Mouse (Mus musculus) cerebellum, postnatal 36 days (tissue): ENCODE results near the gene Ccl4.

ENCODE experiments used
- DNase-seq, 2 experiments: peaks; one replicate each; pipeline ENCODE4 v3.0.0; 2021 to 2022; ENCODE audit warnings: mixed read lengths in 2 of 2

Ccl4 gene

DNA sequence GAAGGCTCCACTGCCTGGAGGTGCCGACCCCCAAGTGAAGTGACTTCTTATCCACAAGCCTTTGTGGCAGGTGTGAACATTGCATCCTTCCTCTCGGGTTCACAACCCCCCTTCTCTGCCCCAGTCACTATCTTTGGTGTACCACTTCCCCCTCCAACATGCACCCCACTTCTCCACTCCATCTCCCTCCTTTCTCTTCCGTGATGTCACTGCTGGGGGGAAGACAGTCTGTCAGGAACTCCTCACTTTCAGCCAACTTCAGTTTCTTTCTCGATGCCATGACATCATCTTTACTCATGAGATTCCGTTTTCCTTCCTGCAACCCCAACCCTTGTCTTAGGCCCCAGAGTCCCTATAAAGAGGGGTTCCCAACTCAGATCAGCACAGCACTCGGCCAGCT lies at the start of gene Ccl4:
Ccl4 (plus strand) TSS at position 381 of the 400 bp plus-strand sequence.
- no peak for DNase-seq

DNA sequence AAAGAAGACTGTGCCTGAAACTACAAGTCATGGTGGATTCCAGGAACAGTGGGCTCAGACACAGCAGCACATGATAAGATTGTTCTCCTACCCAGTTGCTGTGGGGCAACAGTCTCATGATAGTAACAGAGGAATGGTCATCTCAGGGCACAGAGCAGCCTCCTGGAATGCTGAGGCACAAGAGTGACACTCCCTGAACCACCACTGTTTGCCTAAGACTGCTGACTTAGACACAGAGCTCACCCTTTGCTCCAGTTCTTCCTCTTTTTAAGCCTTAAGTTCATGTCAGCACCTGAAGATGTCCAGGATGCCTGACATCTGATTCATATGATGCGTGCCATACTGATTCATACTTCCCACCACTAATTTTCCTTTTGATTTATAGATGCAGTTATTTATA lies 45.8 kb upstream of the Ccl4 start:
- no peak for DNase-seq

DNA sequence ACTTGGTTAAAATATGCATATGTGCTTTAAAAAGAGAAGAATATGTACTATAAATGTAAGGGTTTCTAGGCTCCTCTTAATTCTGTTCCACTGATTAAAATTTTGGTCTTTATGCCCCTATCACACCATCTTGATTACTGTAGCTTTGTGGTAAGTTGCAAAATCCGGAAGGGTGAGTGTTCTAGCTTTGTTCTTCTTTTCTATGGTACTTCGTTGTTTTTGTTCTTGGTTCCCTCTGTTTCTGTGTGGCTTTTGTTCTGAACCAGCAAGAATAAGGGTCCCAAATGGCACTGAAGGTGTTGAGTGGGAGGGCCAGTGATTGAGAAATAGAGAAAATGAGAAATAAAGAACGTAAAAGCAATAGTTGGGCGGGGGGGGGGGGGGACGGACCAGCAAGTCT lies 44.1 kb upstream of the Ccl4 start:
- DNase-seq = no peak

DNA sequence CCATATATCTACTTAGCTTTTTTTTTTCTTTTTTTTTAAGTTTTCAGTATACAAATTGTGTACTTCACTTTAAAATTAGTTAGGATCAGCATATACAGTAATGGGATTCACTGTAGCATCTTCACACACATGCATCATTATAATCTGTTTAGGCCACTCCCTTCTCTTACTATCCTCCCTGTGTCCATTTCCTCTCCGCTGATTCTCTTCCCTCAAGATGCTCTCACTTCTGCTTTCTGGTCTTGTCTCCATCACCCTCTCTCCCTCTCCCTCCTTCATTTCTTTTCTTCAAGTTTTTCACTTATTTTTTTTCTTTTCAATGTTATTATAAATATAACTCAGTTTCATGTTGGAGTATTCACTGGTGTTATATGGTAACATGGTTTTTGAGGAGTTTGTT lies 43.3 kb upstream of the Ccl4 start:
- no peak for DNase-seq

DNA sequence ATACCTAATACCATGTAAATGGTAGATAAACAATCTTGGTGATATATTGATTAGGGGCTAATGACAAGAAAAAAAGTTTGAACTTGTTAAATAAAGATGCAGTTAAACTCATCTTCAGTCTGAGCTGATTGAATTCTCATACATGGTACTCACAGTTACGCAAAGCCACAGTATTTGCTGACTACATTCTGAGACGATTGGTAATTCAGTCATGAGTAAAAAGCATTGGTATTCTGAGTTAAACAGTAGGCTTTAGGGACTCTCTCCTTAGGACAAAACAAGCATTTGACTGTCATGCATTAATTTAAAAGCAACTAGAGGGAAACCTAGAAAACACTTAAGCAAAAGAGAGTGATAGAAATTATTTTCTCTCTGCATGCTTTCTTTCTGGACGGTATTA lies 38.8 kb upstream of the Ccl4 start:
- DNase-seq = no peak

DNA sequence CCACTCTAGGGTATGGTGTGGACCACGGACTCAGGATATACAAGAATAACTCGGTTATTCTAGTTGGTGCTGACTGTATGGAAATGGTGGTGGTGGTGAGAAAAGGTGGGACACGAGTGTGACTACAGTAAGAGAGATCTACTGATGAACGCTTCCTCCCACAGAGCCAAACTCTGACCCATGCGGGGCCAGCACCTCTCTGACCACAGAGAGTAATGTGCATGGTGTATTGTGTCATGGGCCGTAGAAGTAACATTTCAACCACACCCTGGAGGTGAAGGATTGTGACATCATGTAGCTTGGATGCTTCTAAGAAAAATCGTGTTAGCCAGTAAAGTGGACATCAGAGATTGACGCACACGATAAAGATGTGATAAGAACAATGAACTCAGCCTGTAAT lies 33.6 kb upstream of the Ccl4 start:
- no peak for DNase-seq

DNA sequence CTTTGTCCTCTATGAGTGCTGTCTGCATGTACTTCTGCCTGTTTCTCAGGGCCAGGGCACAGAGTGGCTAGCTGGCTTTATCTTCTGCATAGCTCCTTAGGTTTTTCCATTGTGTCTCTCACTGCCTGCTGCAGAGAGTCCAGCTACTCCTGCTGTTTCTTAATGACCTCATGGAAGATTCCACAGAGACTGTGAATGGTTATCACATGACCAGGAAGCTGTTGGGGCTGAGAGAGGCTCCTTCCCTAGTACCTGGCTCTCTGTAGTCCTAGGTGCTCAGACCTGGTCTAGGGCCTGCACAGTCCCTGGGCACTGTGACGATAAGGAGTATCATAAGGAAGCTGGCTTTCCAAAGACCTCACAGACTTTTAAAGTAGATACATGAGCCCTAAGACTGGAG lies 31.8 kb upstream of the Ccl4 start:
- DNase-seq = no peak

DNA sequence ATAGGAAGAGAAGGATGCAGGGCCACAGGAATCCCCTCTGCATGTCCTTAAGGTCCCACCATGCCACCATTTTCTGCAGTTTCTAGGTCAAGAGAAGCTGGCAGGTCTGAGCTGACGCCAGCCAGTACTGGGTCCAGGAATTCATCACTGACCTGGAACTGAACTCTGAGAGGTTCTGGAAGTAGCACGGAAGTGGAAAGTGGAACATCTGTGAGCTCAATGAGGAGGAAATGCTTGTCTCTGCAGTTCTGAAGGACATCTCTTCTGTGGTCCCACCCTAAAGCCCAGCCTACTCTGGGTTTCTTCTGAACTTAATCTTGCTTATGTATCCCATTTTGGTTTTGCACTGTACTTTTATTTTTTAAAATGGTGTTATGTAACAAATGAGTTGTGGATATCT lies 31.3 kb upstream of the Ccl4 start:
- DNase-seq = no peak

DNA sequence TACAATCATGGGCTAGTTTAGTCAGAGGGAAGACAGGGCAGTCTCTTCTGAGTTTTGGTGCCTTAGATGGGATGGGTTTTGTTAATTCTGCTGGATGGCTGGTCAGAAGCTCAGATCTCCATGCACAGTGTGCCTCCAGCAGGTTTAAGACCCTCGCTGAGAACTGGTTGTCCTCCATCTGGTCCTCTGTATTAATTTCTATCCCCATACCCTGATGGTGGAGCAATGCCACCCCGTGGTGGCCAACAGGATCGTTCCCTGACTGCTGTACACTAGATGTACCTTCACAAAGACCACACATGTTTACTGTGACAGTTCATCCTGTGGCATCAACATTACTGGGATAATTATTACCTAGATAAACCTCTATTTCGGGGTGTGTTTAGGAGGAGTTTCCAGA lies 29.6 kb upstream of the Ccl4 start:
- DNase-seq = no peak

DNA sequence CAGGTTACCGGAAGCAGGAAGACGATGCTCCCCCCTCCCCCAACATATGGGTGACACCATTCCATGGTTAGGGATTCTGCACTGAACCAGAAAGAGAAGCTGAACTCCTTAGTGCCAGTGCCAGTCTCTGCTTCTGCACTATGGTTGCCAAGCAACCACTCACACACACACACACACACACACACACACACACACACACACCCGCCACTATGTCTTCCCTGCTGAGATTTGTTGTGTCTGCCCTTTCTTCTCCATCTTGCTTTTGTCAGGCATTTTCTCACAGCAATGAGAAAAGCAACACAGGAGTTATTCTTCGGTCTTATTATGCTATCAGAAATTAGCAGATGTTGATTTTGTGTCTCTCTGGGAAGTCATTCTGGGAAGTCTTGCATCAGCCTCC lies 28.0 kb upstream of the Ccl4 start:
- no peak for DNase-seq

DNA sequence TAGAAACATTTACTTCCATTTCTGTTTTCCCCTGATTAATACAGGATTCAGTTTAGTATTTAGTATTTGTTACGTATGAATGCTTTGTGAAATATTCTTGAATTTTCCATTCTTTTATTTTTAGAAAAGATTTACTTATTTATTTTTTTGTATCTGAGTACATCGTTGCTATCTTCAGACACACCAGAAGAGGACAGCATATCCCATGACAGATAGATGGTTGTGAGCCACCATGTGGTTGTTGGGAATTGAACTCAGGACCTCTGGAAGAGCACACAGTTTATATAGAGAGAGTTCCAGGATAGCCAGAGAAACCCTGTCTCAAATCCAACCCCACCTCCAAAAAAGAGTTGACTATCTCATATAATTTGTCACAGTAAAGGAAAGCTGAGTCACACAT lies 27.5 kb upstream of the Ccl4 start:
- DNase-seq = no peak

DNA sequence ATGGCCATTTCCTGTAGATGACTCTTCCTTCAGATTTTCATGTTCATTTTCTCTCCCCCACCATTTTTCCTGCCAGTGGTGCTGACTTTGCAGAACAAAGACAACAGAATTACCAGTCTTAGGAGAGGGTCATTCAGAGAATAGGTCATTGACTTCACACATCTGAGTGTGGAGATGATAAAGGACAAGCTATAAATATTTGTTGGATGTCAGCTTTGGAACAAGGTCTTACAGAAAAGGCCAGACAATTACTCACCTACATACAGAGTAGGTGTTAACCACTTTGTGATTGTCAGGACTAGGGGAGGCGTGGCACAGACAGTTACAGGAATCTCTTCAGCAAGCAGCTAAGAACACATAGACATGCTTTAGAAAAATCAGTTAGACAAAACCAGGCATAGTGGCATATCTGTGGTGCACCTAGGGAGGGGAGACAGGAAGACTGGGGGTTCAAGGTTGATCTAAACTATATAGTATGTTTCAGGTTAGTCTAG lies 25.6 kb upstream of the Ccl4 start:
- DNase-seq = no peak

DNA sequence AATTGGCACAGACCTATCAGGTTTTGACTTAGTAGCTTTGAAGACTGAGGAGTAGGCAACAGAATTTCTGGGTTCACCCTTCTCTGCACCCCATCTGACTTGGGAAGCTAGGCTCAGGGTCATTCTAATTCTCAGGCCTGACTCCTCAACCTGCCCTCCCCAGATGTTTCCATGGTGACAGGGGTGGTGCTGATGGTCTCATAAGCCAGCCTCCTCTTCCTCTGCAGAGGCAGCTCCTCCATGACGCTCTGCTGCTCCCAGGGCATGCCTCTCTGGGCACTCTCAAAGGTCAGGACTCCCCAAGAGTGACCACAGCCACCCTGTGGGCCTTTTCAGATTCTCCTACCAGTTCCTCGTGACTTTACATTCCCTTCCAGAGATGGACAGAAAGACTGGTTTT lies 23.4 kb upstream of the Ccl4 start:
- no peak for DNase-seq

DNA sequence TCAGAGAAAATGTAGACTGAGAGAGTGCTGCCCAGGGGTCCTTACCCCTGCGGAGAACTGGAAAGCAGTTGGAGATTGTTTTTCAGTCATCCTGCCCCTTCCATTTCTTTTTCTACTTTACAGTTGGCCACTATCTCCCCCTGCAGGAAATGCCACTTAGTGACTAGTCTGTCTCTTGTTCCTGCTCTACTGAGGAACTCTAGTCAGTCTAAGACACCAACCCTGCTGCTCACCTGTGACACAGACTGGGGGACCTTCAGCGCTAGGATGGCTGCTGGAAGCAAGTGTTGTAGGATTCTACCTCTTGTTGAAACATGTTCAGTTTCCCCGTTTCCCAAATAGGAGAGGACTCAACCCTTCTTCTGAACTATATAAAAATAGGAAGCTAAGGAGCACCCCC lies 22.9 kb upstream of the Ccl4 start:
- DNase-seq = no peak

DNA sequence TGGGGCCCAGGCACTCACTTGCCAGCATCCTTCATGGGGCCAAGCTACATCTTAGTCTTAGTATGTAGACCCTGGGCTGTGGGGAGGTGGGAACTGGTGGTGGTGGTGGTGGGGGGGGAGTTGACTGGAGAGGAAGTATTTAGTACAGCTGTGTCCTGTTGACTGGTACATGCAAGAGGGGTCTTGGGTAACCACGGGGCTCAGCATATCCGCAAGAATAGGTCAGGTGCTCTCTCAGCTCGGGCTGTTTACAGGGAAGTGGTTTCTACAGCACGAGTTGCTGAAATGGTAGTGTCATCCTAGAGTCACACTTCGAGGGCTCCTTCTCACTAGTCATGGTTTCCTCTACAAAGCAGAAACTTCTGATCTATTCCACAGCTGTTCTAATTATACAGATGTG lies 22.2 kb upstream of the Ccl4 start:
- no peak for DNase-seq

DNA sequence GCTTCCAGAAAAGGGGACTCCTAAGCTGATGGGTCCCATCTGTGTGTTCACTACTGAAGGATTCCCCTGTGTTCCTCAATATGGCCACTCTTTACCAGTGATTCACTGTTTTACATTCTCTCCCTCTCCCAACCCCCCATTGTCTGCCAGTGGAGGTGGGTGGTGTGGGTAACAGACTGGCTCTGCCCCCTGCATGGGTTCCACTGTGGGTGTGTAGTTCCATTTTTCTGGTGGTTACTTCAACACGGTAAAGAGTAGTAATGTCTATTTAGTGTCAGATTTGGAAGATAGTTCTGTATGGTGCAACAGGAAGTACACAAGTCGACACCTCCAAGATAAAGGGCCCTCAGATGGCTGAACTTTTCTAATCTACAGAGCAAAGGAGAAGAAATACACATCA lies 21.2 kb upstream of the Ccl4 start:
- DNase-seq = no peak

DNA sequence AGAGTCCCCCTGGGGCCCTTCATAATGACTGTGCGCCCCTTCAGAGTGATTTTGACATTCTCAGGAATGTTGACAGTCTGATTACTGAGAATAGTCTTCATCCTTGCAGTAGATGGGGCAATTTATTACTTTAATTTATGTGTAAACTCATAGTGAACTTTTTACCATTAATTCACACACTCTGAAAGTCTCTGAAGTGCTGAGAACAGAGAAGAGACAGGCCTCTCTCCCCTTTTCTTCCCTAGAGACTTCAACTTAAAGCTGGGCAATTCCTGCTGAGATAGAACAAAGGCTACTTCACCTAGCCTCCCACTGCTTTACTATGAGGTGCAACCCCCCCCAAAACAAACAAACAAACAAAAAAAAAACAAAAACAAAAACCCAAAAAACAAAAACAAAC lies 16.9 kb upstream of the Ccl4 start, which contains the start of gene Rpl9-ps1:
Rpl9-ps1 (minus strand) TSS at position 101 of the 400 bp plus-strand sequence.
- DNase-seq = no peak

DNA sequence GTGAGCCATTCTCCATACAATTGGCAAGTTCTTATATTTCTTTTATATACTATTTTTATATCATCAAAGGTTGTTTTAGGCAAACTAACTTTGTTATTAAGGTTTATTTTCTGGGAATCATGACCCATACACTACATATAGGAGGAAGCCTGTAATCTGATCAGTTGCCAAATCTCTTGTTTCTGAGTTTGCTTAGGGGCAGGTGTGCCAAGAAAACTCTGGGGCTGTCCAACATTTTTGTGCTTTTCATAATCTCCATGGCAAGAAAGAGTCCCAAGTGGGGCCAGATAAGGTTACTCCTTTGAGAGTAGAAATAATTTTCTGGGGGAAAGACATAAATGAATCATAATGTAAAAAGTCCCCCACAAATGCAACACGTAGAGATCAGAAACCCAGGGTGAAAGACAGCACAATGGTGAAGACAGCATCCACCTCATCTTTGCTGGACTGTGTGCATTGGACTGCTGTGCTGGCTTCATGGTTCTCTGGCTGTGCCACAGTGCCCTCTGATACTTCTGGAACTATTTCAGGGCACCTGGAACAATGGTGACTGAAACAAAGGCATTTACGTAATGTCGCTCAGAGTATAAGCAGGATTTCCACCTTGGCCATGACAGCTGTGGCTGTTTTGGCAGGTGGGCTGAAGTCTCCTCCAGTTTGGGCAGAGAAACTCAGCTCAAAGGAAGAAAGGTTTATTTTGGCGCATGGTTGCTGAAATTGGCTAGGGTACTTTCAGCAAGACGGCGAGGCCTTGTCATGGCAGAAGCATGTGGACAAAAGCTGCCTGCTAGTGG lies 15.8 kb upstream of the Ccl4 start:
- DNase-seq = no peak

DNA sequence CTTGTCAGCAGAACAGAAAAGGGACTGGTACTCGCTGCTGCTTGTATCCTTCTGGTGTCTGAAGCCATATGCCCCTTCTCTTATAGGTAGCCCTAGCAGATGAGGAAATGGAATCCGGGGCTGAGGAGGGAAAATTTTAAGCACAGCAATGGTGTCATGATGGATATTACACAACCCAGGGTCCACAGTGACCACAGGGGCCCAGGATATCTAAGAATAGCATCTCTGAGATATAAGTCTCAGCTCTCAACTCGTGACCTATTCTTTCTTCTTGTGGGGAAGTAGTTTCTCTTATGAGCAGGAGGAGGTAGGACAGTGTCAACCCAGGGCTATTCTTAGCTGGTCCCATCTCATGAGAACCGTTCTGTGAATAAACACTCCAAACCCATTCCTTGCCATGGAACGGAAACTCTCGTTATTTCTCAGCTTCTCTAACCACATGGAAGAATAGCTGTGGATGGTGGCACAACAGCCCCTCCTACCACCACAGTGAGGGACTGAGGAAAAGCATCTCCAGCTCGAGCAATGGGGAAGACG lies 13.0 kb upstream of the Ccl4 start, which contains the start of gene Ccl3:
Ccl3 (minus strand) TSS at position 51 of the 537 bp plus-strand sequence.
- DNase-seq = no peak

DNA sequence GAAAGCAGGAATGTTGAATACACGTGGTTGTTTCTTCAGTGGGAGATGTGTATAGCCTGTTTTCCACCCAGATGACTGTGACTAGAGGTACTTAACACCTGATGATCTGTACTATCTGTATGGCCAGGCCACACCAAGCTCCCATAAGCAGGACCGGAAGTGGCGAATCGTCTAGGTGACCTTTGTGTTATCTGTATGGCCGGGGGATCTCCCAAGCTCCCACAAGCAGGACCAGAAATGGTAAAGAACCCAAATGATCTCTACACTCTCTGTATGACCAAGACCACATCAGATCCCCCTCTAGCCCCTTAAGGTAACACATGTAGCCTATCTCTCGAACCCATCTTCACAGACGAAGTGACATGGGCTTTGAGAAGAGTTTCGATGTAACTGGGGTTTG lies 7.8 kb upstream of the Ccl4 start:
- no peak for DNase-seq

DNA sequence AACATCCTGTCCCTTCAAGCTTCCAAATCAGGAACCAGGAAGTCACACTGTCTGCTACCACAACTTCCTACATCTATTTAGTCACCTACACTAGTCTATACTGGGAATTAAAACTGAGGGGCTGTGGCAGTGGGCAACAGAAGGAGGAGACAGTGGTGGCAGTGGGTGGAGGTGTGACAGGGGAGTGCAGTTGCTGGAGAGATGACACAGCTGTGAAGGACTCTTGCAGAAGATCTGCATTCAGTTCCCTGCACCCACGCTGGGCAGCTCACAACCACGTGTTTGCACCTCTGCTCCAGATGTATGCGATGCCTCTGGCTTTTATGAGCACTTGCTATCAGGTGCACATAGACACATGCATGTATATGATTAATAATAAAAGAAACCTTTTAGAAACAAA lies 4.9 kb upstream of the Ccl4 start:
- no peak for DNase-seq

DNA sequence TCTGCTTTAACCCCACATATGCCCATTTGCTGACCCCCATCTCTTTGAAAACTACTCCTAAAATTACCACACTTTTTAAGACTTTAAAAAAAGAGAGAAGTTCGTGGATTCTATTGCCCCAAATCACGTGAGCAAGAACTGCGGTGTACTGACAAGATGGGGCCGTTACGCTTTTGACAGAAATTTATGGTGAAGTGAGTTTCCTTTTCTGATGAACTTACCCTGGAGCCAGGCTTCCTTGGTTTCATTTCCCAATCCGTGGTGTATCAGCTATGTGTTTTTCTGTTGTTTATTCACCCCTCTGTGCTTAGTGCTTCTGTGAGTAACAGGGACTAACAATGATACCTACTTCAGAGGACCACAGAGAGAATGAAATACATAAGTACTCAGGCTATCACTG lies 3.6 kb upstream of the Ccl4 start:
- no peak for DNase-seq

DNA sequence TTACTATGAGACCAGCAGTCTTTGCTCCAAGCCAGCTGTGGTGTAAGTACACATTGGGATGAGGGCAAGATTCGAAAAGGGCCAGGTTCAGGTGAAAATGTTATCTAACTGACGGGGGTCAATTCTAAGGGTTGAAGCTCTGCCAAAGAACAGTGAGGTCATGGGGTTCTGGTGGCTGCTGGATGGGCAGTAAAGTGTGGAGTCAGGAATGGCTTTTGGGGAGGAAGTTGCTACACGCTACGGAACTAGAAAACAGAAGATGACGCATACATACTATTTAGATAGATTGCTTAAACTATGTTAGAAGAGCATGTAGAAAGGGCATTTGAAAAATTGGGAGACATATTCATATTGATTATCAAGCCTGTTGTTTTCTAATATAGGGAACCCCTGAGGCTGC lies 1.1 kb downstream of the Ccl4 start:
- no peak for DNase-seq

DNA sequence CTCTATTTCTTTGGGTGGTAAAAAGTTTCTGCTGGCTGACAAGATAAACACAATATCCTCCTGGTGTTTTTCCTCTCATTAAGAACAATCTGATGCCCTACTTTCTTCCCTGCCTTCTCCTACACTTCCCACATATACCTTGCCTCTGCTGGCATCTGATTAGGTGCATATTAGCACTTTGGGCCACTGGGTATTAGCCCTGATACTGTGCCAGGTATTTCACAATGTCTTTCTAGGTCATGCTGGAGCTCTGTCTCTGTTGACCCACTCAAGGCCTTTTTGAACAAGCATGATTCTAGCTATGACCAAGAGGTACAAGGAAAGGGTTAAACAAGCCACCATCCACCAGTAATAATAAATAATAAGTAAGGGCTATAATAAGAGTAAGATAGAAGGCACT lies 9.4 kb downstream of the Ccl4 start:
- no peak for DNase-seq

DNA sequence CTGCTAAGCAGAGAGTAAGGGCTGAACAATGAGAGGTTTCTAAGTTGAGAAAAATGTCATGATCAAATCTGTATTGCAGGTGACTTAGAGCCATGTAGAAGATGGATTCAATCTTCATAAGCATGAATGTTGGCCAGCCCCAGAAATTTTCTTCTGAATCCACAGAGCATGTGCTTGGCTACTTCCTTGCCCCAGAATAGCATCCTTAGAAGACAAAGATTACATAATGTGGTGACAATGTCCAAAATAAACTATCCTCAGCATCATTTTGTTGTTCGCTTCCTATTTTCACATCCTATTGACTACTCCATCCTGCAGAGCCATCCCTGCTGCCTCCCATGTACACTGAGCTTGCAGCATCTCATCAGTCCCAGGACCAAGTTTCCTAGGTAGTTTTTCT lies 13.3 kb downstream of the Ccl4 start:
- DNase-seq = no peak
